Mouse (Mus musculus): Measurements from ENCODE around the gene Ampd3. TPM values are rescaled to one million over a fixed set of nuclear protein-coding genes. Genes with fewer than 3 reads are reported as not detected.
A peak's percentile ranks its signal among the peaks of the same experiment; 100 is the strongest.

Ampd3 gene
- total and polyA plus RNA-seq, 3 experiments = 13.1 to 64.1 (median 26.0) TPM

DNA sequence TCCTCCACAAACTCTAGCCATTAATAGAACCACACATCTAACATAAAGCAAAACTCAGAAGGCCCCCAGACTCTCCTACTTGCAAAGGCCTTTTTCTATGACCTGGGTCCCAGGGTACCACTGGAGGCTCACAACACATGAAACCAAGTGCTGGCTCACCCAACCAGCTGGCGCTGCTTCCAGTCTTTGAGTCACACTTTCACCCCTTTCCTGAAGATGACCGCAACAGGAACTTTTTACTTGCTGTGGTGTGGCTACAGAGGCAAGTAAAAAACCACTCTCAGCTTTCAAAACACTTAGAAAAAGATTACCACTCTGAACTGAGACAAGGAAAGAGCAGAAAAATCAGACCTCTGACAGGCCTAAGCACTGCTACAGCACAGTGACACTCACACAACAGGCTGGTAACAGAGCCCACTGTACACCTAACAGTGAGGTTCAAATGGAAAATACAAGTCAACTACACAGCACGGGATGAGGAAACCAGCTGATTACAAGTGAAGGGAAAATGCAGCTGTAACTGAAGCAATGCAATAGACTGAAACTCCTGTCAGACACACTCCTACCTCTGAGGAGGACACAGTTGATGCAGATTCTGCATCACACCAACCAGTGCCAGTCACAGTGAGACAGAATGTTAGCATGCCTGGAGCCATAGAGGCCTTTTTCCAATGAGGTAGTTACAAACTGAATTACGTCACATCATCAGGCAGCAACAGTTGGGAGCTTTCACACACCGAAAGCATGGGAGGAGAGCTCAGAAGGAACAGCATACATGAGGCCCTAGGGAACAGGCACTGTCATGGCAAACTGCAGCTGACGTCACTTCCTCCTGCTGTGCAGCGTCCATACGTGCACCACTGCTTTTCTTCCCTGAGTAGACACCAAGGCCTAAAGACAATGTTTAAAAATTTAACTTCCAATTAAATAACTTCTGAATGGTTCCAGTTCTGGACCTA lies 56.3 kb downstream of the Ampd3 start:
- no peaks in the 10 kb centered on the region for H3K27me3 ChIP-seq (ENCODE audit: insufficient read depth, low read length)
- DNase-seq (ENCODE audit: low spot score) (no peak), ATAC-seq (ENCODE audit: extremely low read depth, insufficient number of reproducible peaks, low FRiP score, poor library complexity, severe bottlenecking) (no peak)
- H3K4me3 ChIP-seq (ENCODE audit: low read depth, low read length) = no peak overlapping the region
- H3K4me1 ChIP-seq (ENCODE audit: insufficient read depth, low read depth, low read length) = peaks cover 7% of the 10 kb centered on the region; the same call in 1 of the 2 replicates
- TF ChIP-seq POLR2AphosphoS5 (IDR thresholded peaks at IDR 0.05; ENCODE audit: insufficient replicate concordance, low read depth, low read length) = no peak
- no peak for TF ChIP-seq GATA2 (IDR thresholded peaks at IDR 0.05; ENCODE audit: borderline replicate concordance, low read depth, low read length)
- no peak for TF ChIP-seq TAL1 (conservative IDR thresholded peaks at IDR 0.05; ENCODE audit: low read depth, low read length)
- no peak for TF ChIP-seq CTCF (IDR thresholded peaks at IDR 0.05; ENCODE audit: low read depth, low read length)
- no peak for TF ChIP-seq GATA1 (IDR thresholded peaks at IDR 0.05; ENCODE audit: borderline replicate concordance, low read length)
- H3K36me3 ChIP-seq (replicated peaks) = peaks cover 83% of the 10 kb centered on the region
- no peaks in the 10 kb centered on the region for H3K9me3 ChIP-seq (replicated peaks)

DNA sequence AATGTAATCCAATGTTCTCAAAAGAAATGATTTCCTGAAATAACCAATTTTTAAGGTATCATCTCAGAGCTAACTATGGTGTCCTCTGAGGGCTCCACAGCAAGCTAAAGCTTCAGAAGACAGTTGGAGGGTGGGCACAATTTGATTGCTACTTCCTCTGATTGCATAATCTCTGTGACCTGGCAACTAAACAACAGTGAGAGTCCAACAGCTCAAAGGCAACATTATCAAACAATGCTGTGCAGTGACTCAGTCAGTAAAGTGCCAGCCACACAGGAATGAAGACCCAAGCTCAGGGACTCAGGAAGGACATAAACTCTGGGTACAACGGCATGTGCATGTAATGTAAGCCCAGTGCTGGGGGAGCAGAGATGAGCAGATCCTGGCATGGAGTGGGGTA lies 65.0 kb downstream of the Ampd3 start:
- H3K36me3 ChIP-seq (replicated peaks) = peaks cover 71% of the 10 kb centered on the region
- no peak overlapping the region for H3K4me3 ChIP-seq (ENCODE audit: low read depth, low read length)
- TF ChIP-seq GATA1 (IDR thresholded peaks at IDR 0.05; ENCODE audit: borderline replicate concordance, low read length) = no peak
- no peak for TF ChIP-seq TAL1 (conservative IDR thresholded peaks at IDR 0.05; ENCODE audit: low read depth, low read length)
- TF ChIP-seq GATA2 (IDR thresholded peaks at IDR 0.05; ENCODE audit: borderline replicate concordance, low read depth, low read length) = no peak
- TF ChIP-seq CTCF (IDR thresholded peaks at IDR 0.05; ENCODE audit: low read depth, low read length) = no peak
- no peak for TF ChIP-seq POLR2AphosphoS5 (IDR thresholded peaks at IDR 0.05; ENCODE audit: insufficient replicate concordance, low read depth, low read length)
- no peaks in the 10 kb centered on the region for H3K9me3 ChIP-seq (replicated peaks)
- ATAC-seq (ENCODE audit: extremely low read depth, insufficient number of reproducible peaks, low FRiP score, poor library complexity, severe bottlenecking) (no peak), DNase-seq (ENCODE audit: low spot score) (no peak)
- H3K4me1 ChIP-seq (ENCODE audit: insufficient read depth, low read depth, low read length) = no peaks in the 10 kb centered on the region
- H3K27me3 ChIP-seq (ENCODE audit: insufficient read depth, low read length) = no peaks in the 10 kb centered on the region

GRCm38 (mm10) chr7:110834018-110834417 lies 66.0 kb downstream of the Ampd3 start:
- Histone ChIP-seq H3K4me3 (ENCODE audit: low read depth, low read length) (no peak overlapping the region), H3K9me3 (replicated peaks) (no peaks in the 10 kb centered on the region), H3K36me3 (replicated peaks) (peaks cover 62% of the 10 kb centered on the region), H3K27me3 (ENCODE audit: insufficient read depth, low read length) (no peaks in the 10 kb centered on the region), H3K4me1 (ENCODE audit: insufficient read depth, low read depth, low read length) (no peaks in the 10 kb centered on the region)
- TF ChIP-seq POLR2AphosphoS5 (IDR thresholded peaks at IDR 0.05; ENCODE audit: insufficient replicate concordance, low read depth, low read length) (no peak), GATA1 (IDR thresholded peaks at IDR 0.05; ENCODE audit: borderline replicate concordance, low read length) (no peak), GATA2 (IDR thresholded peaks at IDR 0.05; ENCODE audit: borderline replicate concordance, low read depth, low read length) (no peak)
- DNase-seq (ENCODE audit: low spot score) (no peak), ATAC-seq (ENCODE audit: extremely low read depth, insufficient number of reproducible peaks, low FRiP score, poor library complexity, severe bottlenecking) (no peak)

DNA sequence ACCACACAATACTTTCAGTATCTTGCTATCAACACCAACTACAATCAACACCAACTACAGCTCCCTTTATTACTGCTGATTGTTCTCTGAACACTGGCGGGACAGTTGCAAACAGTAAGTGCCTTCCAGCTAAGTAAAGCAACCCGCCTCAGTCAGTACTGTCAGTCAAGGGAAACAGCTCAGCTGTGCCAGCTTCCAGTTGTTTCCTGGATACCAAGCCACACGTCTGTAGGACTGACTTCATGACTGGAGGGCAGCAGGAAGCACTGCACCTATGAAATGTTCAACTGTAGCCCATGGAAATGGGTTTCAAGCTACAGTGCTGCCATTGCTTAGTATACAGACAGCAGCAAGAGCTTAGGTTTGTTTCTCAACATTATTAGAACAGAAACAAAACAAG lies 66.5 kb downstream of the Ampd3 start:
- Histone ChIP-seq H3K27me3 (ENCODE audit: insufficient read depth, low read length) (no peaks in the 10 kb centered on the region), H3K9me3 (replicated peaks) (no peaks in the 10 kb centered on the region), H3K36me3 (replicated peaks) (peaks cover 57% of the 10 kb centered on the region), H3K4me3 (ENCODE audit: low read depth, low read length) (no peak overlapping the region), H3K4me1 (ENCODE audit: insufficient read depth, low read depth, low read length) (no peaks in the 10 kb centered on the region)
- DNase-seq (ENCODE audit: low spot score) (no peak), ATAC-seq (ENCODE audit: extremely low read depth, insufficient number of reproducible peaks, low FRiP score, poor library complexity, severe bottlenecking) (no peak)
- TF ChIP-seq TAL1 (conservative IDR thresholded peaks at IDR 0.05; ENCODE audit: low read depth, low read length) = no peak
- no peak for TF ChIP-seq CTCF (IDR thresholded peaks at IDR 0.05; ENCODE audit: low read depth, low read length)
- no peak for TF ChIP-seq GATA2 (IDR thresholded peaks at IDR 0.05; ENCODE audit: borderline replicate concordance, low read depth, low read length)
- no peak for TF ChIP-seq POLR2AphosphoS5 (IDR thresholded peaks at IDR 0.05; ENCODE audit: insufficient replicate concordance, low read depth, low read length)
- no peak for TF ChIP-seq GATA1 (IDR thresholded peaks at IDR 0.05; ENCODE audit: borderline replicate concordance, low read length)

GRCm38 (mm10) chr7:110840332-110840731 lies 72.3 kb downstream of the Ampd3 start:
- H3K27me3 ChIP-seq (ENCODE audit: insufficient read depth, low read length) = no peaks in the 10 kb centered on the region
- DNase-seq (ENCODE audit: low spot score) (no peak), ATAC-seq (ENCODE audit: extremely low read depth, insufficient number of reproducible peaks, low FRiP score, poor library complexity, severe bottlenecking) (0 out of 2 replicates have a peak, but pooled peaks have one; percentile 45)
- TF ChIP-seq GATA2 (IDR thresholded peaks at IDR 0.05; ENCODE audit: borderline replicate concordance, low read depth, low read length) = no peak
- no peak for TF ChIP-seq CTCF (IDR thresholded peaks at IDR 0.05; ENCODE audit: low read depth, low read length)
- no peak for TF ChIP-seq TAL1 (conservative IDR thresholded peaks at IDR 0.05; ENCODE audit: low read depth, low read length)
- TF ChIP-seq GATA1 (IDR thresholded peaks at IDR 0.05; ENCODE audit: borderline replicate concordance, low read length) = no peak
- no peak for TF ChIP-seq POLR2AphosphoS5 (IDR thresholded peaks at IDR 0.05; ENCODE audit: insufficient replicate concordance, low read depth, low read length)
- no peak overlapping the region for H3K4me3 ChIP-seq (ENCODE audit: low read depth, low read length)
- peaks cover 27% of the 10 kb centered on the region for H3K36me3 ChIP-seq (replicated peaks)
- no peaks in the 10 kb centered on the region for H3K9me3 ChIP-seq (replicated peaks)
- H3K4me1 ChIP-seq (ENCODE audit: insufficient read depth, low read depth, low read length) = peaks cover 26% of the 10 kb centered on the region

All from G1E (cell line).